Mouse (Mus musculus): ENCODE measurements around the gene Eps8l1. TPM values are rescaled to one million over a fixed set of nuclear protein-coding genes. Genes with fewer than 3 reads are reported as not detected.

Gene Eps8l1
- polyA plus RNA-seq, 1 experiment from 2014 or later: 7.3 TPM

DNA sequence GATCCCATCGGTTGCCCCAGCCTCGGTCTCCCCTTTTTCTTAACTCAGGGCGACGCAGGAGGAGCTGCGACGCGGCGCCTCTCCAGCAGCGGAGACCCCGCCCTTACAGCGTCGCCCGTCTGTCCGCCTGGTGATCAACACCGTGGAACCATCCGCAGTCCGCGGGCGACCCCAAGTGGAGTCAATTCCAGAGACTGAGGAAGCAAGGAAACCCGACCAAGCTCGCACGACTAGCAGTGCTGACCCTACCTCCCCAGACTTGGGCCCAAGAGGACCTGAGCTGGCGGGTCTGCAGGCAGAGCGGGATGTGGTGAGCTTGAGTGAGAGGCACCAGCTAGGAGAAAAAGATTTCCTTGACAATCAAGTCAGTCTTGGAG lies 10.7 kb downstream of the Eps8l1 start:
- WGBS: under 1% methylated on average over 24 of the region's 24 CpGs
- DNase-seq (ENCODE audit: low spot score) (peak; percentile 84), ATAC-seq (ENCODE audit: low FRiP score) (peak; percentile 88)
- H3K4me3 ChIP-seq (replicated peaks; ENCODE audit: low read length): peak overlapping the region; percentile 42
- no peaks in the 10 kb centered on the region for H3K36me3 ChIP-seq (replicated peaks; ENCODE audit: control insufficient read depth, insufficient read depth)
- peaks cover 40% of the 10 kb centered on the region for H3K27me3 ChIP-seq (ENCODE audit: control insufficient read depth, insufficient read depth, low read length)
- H3K9ac ChIP-seq: peak overlapping the region; percentile 59
- no peak overlapping the region for H3K27ac ChIP-seq
- peak overlapping the region; percentile 78 for H3K4me2 ChIP-seq (replicated peaks)
- no peaks in the 10 kb centered on the region; the same call in 1 of the 2 replicates for H3K4me1 ChIP-seq (replicated peaks; ENCODE audit: control insufficient read depth, insufficient read depth, low read length)
- H3K9me3 ChIP-seq (ENCODE audit: control insufficient read depth, low read length): no peaks in the 10 kb centered on the region

- Histone ChIP-seq H3K4me1 (replicated peaks; ENCODE audit: control insufficient read depth, insufficient read depth, low read length) (peaks cover 2% of the 10 kb centered on the region), H3K4me3 (replicated peaks; ENCODE audit: low read length) (no peak overlapping the region), H3K36me3 (replicated peaks; ENCODE audit: control insufficient read depth, insufficient read depth) (no peaks in the 10 kb centered on the region), H3K4me2 (replicated peaks) (no peak overlapping the region), H3K27ac (no peak overlapping the region), H3K27me3 (ENCODE audit: control insufficient read depth, insufficient read depth, low read length) (peaks cover 47% of the 10 kb centered on the region), H3K9me3 (ENCODE audit: control insufficient read depth, low read length) (no peaks in the 10 kb centered on the region), H3K9ac (no peak overlapping the region)
- 11% methylated on average over 19 of the region's 19 CpGs for WGBS
- no peak for DNase-seq (ENCODE audit: low spot score)
- no peak for ATAC-seq (ENCODE audit: low FRiP score)
These were observed 13.5 kb downstream of the Eps8l1 start for GRCm38 (mm10) chr7:4473940-4474339.

- peaks cover 19% of the 10 kb centered on the region for H3K36me3 ChIP-seq (replicated peaks; ENCODE audit: control insufficient read depth, insufficient read depth)
- H3K9ac ChIP-seq: peak overlapping the region; percentile 49
- H3K27ac ChIP-seq: peak overlapping the region; percentile 3; the same call in 1 of the 2 replicates
- peak overlapping the region; percentile 71 for H3K4me2 ChIP-seq (replicated peaks)
- under 1% methylated on average over 39 of the region's 39 CpGs for WGBS
- H3K4me1 ChIP-seq (replicated peaks; ENCODE audit: control insufficient read depth, insufficient read depth, low read length): peaks cover 5% of the 10 kb centered on the region
- peak; percentile 74 for DNase-seq (ENCODE audit: low spot score)
- H3K27me3 ChIP-seq (ENCODE audit: control insufficient read depth, insufficient read depth, low read length): peaks cover 27% of the 10 kb centered on the region
- peak; percentile 95 for ATAC-seq (ENCODE audit: low FRiP score)
- peak overlapping the region; percentile 39 for H3K4me3 ChIP-seq (replicated peaks; ENCODE audit: low read length)
- no peaks in the 10 kb centered on the region for H3K9me3 ChIP-seq (ENCODE audit: control insufficient read depth, low read length)
These were observed 17.7 kb downstream of the Eps8l1 start for GRCm38 (mm10) chr7:4478021-4478795.

GRCm38 (mm10) chr7:4478796-4479291 lies 18.4 kb downstream of the Eps8l1 start:
- Histone ChIP-seq H3K9ac (peak overlapping the region; percentile 49), H3K4me3 (replicated peaks; ENCODE audit: low read length) (peak overlapping the region; percentile 39), H3K4me2 (replicated peaks) (peak overlapping the region; percentile 71), H3K36me3 (replicated peaks; ENCODE audit: control insufficient read depth, insufficient read depth) (peaks cover 25% of the 10 kb centered on the region), H3K27me3 (ENCODE audit: control insufficient read depth, insufficient read depth, low read length) (peaks cover 21% of the 10 kb centered on the region), H3K4me1 (replicated peaks; ENCODE audit: control insufficient read depth, insufficient read depth, low read length) (peaks cover 5% of the 10 kb centered on the region), H3K9me3 (ENCODE audit: control insufficient read depth, low read length) (no peaks in the 10 kb centered on the region), H3K27ac (no peak overlapping the region)
- DNase-seq (ENCODE audit: low spot score) (no peak), ATAC-seq (ENCODE audit: low FRiP score) (peak; percentile 5; the same call in 1 of the 2 replicates)
- WGBS: 4% methylated on average over 16 of the region's 16 CpGs

DNA sequence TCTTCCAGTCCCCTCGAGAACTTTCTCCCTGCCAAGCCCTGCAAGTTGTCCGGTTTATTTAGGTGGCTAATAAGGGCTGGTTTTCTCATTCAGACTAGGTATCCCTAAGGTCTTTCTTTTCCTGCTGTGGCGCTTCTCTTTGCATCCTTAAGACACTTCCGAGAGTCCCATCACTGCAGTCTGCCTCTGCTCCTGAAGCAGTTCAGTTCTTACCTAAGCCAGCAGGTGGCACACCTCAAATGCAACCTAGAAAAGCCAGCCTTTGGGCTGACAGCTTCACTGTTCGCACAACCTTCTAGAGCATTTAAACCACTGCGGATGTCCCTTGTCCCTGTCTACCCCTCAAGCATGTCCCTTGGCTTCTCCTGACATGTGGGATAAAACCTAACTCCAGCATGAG lies 19.2 kb downstream of the Eps8l1 start:
- DNase-seq (ENCODE audit: low spot score): peak; percentile 55
- H3K4me3 ChIP-seq (replicated peaks; ENCODE audit: low read length): no peak overlapping the region
- no peaks in the 10 kb centered on the region for H3K9me3 ChIP-seq (ENCODE audit: control insufficient read depth, low read length)
- no peak overlapping the region for H3K9ac ChIP-seq
- peaks cover 13% of the 10 kb centered on the region; the same call in 1 of the 2 replicates for H3K27me3 ChIP-seq (ENCODE audit: control insufficient read depth, insufficient read depth, low read length)
- peaks cover 5% of the 10 kb centered on the region for H3K4me1 ChIP-seq (replicated peaks; ENCODE audit: control insufficient read depth, insufficient read depth, low read length)
- H3K36me3 ChIP-seq (replicated peaks; ENCODE audit: control insufficient read depth, insufficient read depth): peaks cover 33% of the 10 kb centered on the region
- H3K27ac ChIP-seq: no peak overlapping the region
- ATAC-seq (ENCODE audit: low FRiP score): no peak
- no peak overlapping the region for H3K4me2 ChIP-seq (replicated peaks)
- 26% methylated on average over 6 of the region's 6 CpGs for WGBS

DNA sequence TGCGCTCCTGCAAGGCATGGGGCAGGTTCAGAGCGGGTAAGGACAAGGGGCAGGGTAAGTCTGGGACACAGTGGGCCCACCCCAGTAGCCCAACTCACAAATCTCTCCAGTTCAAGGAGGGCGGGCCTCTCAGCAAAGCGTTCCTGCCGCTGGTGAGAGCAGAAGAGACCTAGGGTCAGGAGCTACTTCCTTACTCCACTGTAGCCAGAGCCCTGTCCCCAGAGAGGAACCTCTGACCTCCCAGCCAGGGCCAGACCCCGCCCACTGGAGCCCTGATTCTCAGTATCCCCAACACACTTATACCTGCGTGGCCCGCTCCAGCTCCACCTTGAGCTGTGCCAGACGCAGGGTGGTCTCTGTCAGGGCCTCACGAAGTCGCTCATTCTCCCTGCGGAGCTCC lies 21.8 kb downstream of the Eps8l1 start:
- DNase-seq (ENCODE audit: low spot score) (no peak), ATAC-seq (ENCODE audit: low FRiP score) (no peak)
- Histone ChIP-seq H3K27ac (no peak overlapping the region), H3K9me3 (ENCODE audit: control insufficient read depth, low read length) (no peaks in the 10 kb centered on the region), H3K4me2 (replicated peaks) (no peak overlapping the region), H3K27me3 (ENCODE audit: control insufficient read depth, insufficient read depth, low read length) (0 out of 2 replicates have a peak, but pooled peaks cover 3% of the 10 kb centered on the region), H3K9ac (no peak overlapping the region), H3K4me3 (replicated peaks; ENCODE audit: low read length) (no peak overlapping the region), H3K36me3 (replicated peaks; ENCODE audit: control insufficient read depth, insufficient read depth) (peaks cover 53% of the 10 kb centered on the region), H3K4me1 (replicated peaks; ENCODE audit: control insufficient read depth, insufficient read depth, low read length) (peaks cover 5% of the 10 kb centered on the region)
- WGBS: 91% methylated on average over 12 of the region's 12 CpGs

DNA sequence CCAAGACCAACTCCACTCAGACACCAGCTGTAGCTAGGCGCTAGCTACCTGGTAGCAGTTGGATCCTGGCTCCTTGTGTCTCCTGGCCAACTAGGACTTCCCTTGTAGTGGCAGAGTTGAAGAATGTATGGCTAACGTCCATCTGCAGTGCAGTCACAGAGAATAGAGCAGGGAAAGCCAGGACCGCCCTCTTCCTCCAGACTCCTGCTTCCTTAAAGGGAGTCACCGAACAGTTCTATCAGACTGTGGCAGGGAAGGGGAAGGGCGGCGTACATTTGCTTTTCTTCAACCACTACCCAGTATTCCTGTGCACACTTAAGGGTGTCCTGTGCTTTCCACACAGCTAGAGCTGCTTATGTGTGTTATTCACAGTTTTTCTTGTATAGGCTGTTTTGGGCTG lies 30.8 kb downstream of the Eps8l1 start:
- DNase-seq (ENCODE audit: low spot score) (no peak), ATAC-seq (ENCODE audit: low FRiP score) (no peak)
- no peak overlapping the region for H3K4me2 ChIP-seq (replicated peaks)
- WGBS: 84% methylated on average over 6 of the region's 6 CpGs
- no peak overlapping the region for H3K9ac ChIP-seq
- no peak overlapping the region for H3K4me3 ChIP-seq (replicated peaks; ENCODE audit: low read length)
- H3K9me3 ChIP-seq (ENCODE audit: control insufficient read depth, low read length): no peaks in the 10 kb centered on the region
- H3K4me1 ChIP-seq (replicated peaks; ENCODE audit: control insufficient read depth, insufficient read depth, low read length): no peaks in the 10 kb centered on the region
- no peaks in the 10 kb centered on the region for H3K27me3 ChIP-seq (ENCODE audit: control insufficient read depth, insufficient read depth, low read length)
- H3K27ac ChIP-seq: no peak overlapping the region
- H3K36me3 ChIP-seq (replicated peaks; ENCODE audit: control insufficient read depth, insufficient read depth): peaks cover 63% of the 10 kb centered on the region

DNA sequence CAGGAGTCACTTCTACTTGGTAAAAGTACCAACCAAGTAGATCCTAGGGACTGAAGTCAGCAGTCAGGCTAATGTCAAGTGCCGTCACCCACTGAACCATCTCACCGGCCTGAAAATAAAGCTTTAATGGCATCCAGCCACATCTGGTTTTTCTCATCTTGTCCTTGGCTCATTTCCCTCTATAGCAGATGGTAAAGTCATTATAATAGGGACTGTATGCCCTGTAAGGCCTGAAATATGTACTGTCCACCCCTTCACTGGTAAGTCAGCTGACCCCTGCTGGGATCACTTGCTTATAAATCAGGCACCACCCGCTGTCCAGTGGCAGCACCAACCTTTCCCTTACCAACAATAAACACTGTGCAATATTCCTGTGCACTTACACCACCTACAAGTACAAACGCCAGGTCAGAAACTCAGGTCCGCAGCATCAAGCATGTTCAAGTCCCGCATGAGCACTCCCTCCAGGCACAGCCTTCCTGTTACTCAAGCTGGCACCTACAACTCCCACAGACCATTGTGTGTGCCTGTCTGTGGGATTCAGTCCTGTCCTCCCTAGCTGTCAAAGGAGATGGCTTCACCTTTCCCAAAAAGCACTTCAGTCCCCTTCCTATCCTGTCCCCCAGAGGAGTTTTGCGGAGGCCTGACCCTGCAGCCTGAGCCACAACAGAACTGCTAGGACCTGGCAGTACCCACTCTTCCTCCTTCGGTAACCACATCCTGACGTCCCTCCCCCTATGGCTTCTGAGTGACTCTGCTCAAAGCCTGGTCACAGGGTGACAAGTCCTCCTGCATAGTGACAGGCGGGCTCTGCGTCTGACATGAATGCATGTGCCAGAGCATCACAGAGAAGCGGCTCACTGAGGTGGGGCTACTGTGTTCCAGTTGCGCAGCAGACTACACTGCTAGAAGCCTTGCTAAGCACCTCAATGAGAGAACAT lies 32.1 kb downstream of the Eps8l1 start:
- Histone ChIP-seq H3K27ac (no peak overlapping the region), H3K4me3 (replicated peaks; ENCODE audit: low read length) (no peak overlapping the region), H3K4me1 (replicated peaks; ENCODE audit: control insufficient read depth, insufficient read depth, low read length) (no peaks in the 10 kb centered on the region), H3K36me3 (replicated peaks; ENCODE audit: control insufficient read depth, insufficient read depth) (peaks cover 62% of the 10 kb centered on the region), H3K9me3 (ENCODE audit: control insufficient read depth, low read length) (no peaks in the 10 kb centered on the region), H3K27me3 (ENCODE audit: control insufficient read depth, insufficient read depth, low read length) (no peaks in the 10 kb centered on the region), H3K4me2 (replicated peaks) (no peak overlapping the region), H3K9ac (no peak overlapping the region)
- DNase-seq (ENCODE audit: low spot score): no peak
- no peak for ATAC-seq (ENCODE audit: low FRiP score)
- 91% methylated on average over 13 of the region's 13 CpGs for WGBS

- no peaks in the 10 kb centered on the region for H3K27me3 ChIP-seq (ENCODE audit: control insufficient read depth, insufficient read depth, low read length)
- H3K27ac ChIP-seq: no peak overlapping the region
- ATAC-seq (ENCODE audit: low FRiP score) (no peak), DNase-seq (ENCODE audit: low spot score) (no peak)
- H3K9ac ChIP-seq: no peak overlapping the region
- peaks cover 14% of the 10 kb centered on the region for H3K4me1 ChIP-seq (replicated peaks; ENCODE audit: control insufficient read depth, insufficient read depth, low read length)
- peaks cover 50% of the 10 kb centered on the region for H3K36me3 ChIP-seq (replicated peaks; ENCODE audit: control insufficient read depth, insufficient read depth)
- no peak overlapping the region for H3K4me3 ChIP-seq (replicated peaks; ENCODE audit: low read length)
- no peak overlapping the region for H3K4me2 ChIP-seq (replicated peaks)
- no peaks in the 10 kb centered on the region for H3K9me3 ChIP-seq (ENCODE audit: control insufficient read depth, low read length)
- WGBS: 89% methylated on average over 1 of the region's 1 CpGs
These were observed 33.5 kb downstream of the Eps8l1 start for GRCm38 (mm10) chr7:4493991-4494390.

Data from hindbrain, embryonic 14.5 days (tissue).